Mouse (Mus musculus): Measurements from ENCODE around the gene Zfp335. TPM values are rescaled to one million over a fixed set of nuclear protein-coding genes. Genes with fewer than 3 reads are reported as not detected.
"Not testable (repeated sequence)": the region's sequence is repeated elsewhere in the genome, so short reads cannot be mapped to it uniquely, and the experiment has no call there.

Gene Zfp335
- polyA plus RNA-seq, 1 experiment from 2014 or later, result 14.6 TPM

DNA sequence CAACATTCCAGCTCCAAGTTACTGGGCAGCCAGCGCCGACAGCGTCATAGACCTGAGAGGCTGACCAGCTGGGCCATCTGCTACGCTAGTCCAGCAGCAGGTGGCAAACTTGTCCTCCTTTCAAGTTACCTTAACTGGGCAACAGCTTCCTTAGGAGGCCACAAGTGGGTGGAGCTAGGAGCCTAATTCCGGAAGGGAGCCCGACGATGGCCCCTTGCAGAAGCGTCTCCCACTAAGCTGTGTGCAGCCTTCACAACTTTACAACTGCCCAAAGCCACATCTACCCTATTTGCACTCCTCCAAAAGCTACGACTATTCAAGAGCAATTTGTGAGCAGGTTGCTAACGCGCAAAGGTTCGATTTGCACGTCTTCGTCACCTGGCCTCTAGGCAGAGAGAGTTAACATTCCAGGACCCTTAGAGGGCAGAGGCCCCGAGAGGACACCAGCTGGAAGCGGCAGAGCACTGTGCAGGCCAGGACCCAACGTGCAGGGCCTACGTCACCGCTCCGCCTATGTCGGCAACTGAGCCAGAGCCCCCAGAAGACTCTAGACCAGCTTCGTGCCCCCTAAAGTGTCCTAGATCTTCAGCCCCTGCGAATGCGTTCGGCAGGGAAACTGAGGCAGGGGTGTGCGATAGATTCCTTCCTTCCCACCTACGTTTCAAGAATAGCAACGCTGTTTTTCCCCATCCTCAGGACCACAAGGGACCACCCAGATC lies 32.9 kb downstream of the Zfp335 start:
- peak overlapping the region; percentile 100 for H3K27ac ChIP-seq
- H3K4me1 ChIP-seq (replicated peaks; ENCODE audit: control insufficient read depth, insufficient read depth, low read length), result peaks cover 20% of the 10 kb centered on the region
- WGBS, result 1% methylated on average over 28 of the region's 28 CpGs

DNA sequence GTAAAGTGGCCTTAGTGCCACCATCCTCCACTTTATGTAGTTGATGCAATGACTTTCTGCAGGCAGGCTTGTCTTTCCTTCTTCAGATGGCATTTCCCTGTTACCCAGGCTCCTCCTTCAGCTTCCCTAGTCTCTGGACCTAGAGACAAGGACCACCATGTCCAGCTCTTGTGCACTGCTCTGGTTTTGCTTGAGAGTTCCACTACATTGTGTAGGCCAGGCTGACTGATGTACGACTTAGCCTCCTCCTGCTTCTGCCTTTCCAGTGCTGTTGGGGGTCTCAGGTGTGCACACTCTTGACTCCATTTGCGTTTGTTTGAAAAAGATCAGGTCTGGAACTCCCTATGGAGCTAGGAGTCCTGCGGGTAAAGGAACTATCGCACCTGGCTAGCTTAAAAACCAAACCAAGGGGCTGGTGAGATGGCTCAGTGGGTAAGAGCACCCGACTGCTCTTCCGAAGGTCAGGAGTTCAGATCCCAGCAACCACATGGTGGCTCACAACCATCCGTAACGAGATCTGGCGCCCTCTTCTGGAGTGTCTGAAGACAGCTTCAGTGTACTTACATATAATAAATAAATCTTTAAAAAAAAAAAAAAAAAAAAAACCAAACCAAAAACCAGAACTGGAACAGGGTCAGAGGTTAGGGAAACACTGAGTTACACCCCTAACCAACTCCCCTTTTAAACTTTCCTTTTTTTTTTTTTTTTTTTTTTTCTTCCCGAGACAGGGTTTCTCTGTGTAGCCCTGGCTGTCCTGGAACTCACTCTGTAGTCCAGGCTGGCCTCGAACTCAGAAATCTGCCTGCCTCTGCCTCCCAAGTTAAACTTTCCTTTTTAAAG lies 34.0 kb downstream of the Zfp335 start:
- not testable (repeated sequence) for H3K9ac ChIP-seq; H3K27me3 ChIP-seq (ENCODE audit: control insufficient read depth, insufficient read depth, low read length); H3K9me3 ChIP-seq (ENCODE audit: control insufficient read depth, low read length); ATAC-seq (ENCODE audit: low FRiP score); DNase-seq (ENCODE audit: low spot score); H3K36me3 ChIP-seq (replicated peaks; ENCODE audit: control insufficient read depth, insufficient read depth)
- peak overlapping the region; percentile 100; the same call in 1 of the 2 replicates for H3K27ac ChIP-seq
- H3K4me2 ChIP-seq (replicated peaks), result peak overlapping the region; percentile 96
- peak overlapping the region; percentile 94; the same call in 1 of the 2 replicates for H3K4me3 ChIP-seq (replicated peaks; ENCODE audit: low read length)
- WGBS, result 74% methylated on average over 11 of the region's 11 CpGs
- H3K4me1 ChIP-seq (replicated peaks; ENCODE audit: control insufficient read depth, insufficient read depth, low read length), result peaks cover 20% of the 10 kb centered on the region

More for the DNA sequence above, 32.9 kb downstream of the Zfp335 start:
- Histone ChIP-seq H3K27me3 (ENCODE audit: control insufficient read depth, insufficient read depth, low read length) (no peaks in the 10 kb centered on the region), H3K9ac (peak overlapping the region; percentile 100), H3K4me3 (replicated peaks; ENCODE audit: low read length) (peak overlapping the region; percentile 94), H3K4me2 (replicated peaks) (peak overlapping the region; percentile 96), H3K9me3 (ENCODE audit: control insufficient read depth, low read length) (no peaks in the 10 kb centered on the region), H3K36me3 (replicated peaks; ENCODE audit: control insufficient read depth, insufficient read depth) (peaks cover 11% of the 10 kb centered on the region)
- ATAC-seq (ENCODE audit: low FRiP score) (peak; percentile 59), DNase-seq (ENCODE audit: low spot score) (no peak)

DNA sequence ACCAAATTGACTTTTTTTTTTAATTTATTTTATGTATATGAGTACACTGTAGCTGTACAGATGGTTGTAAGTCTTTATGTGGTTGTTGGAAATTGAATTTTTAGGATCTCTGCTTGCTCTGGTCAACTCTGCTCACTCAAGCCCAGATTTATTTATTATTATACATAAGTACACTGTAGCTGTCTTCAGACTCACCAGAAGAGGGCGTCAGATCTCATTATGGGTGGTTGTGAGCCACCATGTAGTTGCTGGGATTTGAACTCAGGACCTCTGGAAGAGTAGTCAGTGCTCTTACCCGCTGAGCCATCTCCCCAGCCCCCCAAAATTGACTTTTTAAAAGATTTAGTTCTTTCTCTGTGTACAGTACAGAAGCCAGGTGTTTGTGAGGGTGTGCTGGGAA lies 35.9 kb downstream of the Zfp335 start:
- not testable (repeated sequence) for H3K27ac ChIP-seq; ATAC-seq (ENCODE audit: low FRiP score); H3K4me2 ChIP-seq (replicated peaks); DNase-seq (ENCODE audit: low spot score); H3K27me3 ChIP-seq (ENCODE audit: control insufficient read depth, insufficient read depth, low read length); H3K36me3 ChIP-seq (replicated peaks; ENCODE audit: control insufficient read depth, insufficient read depth); H3K4me3 ChIP-seq (replicated peaks; ENCODE audit: low read length); H3K9me3 ChIP-seq (ENCODE audit: control insufficient read depth, low read length); H3K9ac ChIP-seq
- H3K4me1 ChIP-seq (replicated peaks; ENCODE audit: control insufficient read depth, insufficient read depth, low read length), result peaks cover 19% of the 10 kb centered on the region
- WGBS, result 48% methylated on average over 2 of the region's 2 CpGs

DNA sequence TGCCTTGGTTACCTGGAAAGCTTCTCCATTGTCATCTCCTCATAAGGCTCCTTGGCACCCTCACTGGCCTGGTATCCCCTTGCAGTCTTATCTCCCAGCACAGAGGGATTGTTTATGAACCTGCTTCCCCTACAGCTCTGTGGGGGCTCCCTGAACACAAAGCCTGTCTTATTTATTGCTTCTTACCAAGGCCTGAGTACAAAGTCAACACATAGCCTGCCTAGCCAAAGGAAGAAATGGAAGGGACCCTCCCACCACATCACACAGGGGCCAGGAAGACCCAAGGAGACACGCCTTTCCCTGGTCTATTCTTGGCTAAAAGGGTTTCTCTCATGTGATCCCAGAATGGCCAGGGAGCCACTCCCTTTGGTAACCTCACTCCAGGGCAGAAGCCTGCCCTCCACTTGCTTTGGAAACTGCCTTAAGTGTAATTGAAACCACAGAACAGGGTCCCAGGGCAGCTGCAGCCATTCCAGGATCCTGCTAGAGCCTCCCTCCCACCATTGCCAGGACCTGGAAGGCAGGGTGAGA lies 37.3 kb downstream of the Zfp335 start:
- peaks cover 12% of the 10 kb centered on the region for H3K4me1 ChIP-seq (replicated peaks; ENCODE audit: control insufficient read depth, insufficient read depth, low read length)
- no peaks in the 10 kb centered on the region for H3K36me3 ChIP-seq (replicated peaks; ENCODE audit: control insufficient read depth, insufficient read depth)
- H3K4me2 ChIP-seq (replicated peaks), result no peak overlapping the region
- no peaks in the 10 kb centered on the region for H3K27me3 ChIP-seq (ENCODE audit: control insufficient read depth, insufficient read depth, low read length)
- DNase-seq (ENCODE audit: low spot score), result no peak
- H3K27ac ChIP-seq, result peak overlapping the region; percentile 43
- H3K9me3 ChIP-seq (ENCODE audit: control insufficient read depth, low read length), result no peaks in the 10 kb centered on the region
- H3K9ac ChIP-seq, result no peak overlapping the region
- 38% methylated on average over 1 of the region's 1 CpGs for WGBS
- no peak overlapping the region for H3K4me3 ChIP-seq (replicated peaks; ENCODE audit: low read length)
- no peak for ATAC-seq (ENCODE audit: low FRiP score)

DNA sequence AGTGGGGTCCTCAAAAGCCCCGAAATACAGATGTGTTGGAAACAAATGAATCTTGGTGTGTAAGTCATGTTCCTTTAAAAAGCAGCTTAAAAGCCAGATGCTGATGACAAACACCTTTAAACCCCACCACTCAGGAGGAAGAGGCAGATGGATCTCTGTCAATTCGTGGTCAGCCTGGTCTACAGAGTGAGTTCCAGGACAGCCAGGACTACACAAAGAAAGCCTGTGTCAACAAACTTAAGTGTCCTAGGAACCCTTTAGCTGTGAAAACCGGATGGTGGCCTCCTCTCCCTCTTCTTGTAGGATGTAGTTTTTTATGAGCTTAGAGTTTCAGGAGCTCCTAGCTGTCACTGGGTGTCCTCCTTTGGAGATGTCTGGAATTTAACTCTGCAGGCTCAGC lies 37.9 kb downstream of the Zfp335 start:
- Histone ChIP-seq H3K9me3 (ENCODE audit: control insufficient read depth, low read length) (no peaks in the 10 kb centered on the region), H3K4me3 (replicated peaks; ENCODE audit: low read length) (no peak overlapping the region), H3K27me3 (ENCODE audit: control insufficient read depth, insufficient read depth, low read length) (no peaks in the 10 kb centered on the region), H3K27ac (no peak overlapping the region), H3K36me3 (replicated peaks; ENCODE audit: control insufficient read depth, insufficient read depth) (no peaks in the 10 kb centered on the region), H3K4me2 (replicated peaks) (no peak overlapping the region), H3K9ac (no peak overlapping the region), H3K4me1 (replicated peaks; ENCODE audit: control insufficient read depth, insufficient read depth, low read length) (peaks cover 12% of the 10 kb centered on the region)
- WGBS, result 74% methylated on average over 3 of the region's 3 CpGs
- ATAC-seq (ENCODE audit: low FRiP score) (no peak), DNase-seq (ENCODE audit: low spot score) (no peak)

DNA sequence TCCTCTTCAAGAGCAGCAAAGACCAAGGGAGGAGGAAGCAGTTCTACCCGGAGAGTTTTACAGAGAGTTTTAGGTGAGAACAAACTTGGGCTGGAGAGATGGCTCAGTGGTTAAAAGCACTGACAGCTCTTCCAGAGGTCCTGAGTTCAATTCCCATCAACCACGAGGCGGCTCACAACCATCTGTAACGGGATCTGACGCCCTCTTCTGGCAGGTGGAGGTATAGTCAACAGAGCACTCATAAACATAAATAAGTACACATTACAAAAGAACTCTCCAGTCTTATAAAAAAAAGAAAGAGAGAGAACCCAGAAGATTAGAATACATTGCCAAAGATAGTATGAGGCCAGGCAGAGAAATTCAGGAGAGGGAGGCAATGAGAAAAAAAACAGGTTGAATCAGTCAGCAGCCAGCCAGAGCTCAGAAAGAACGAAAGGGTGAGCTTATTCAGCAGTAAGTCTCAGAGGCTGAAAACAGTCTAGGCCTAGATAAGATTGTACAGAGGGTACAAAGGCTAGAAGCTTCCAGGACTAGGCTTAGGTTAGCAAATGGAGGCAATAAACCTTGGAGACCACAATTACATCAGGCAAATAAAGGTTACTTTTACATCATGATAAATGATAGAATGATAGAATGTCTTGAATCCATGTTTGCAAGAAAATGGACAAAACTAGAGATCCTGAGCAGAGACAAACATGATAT lies 39.8 kb downstream of the Zfp335 start:
- H3K9me3 ChIP-seq (ENCODE audit: control insufficient read depth, low read length), result 0 out of 2 replicates have a peak, but pooled peaks cover 3% of the 10 kb centered on the region
- H3K9ac ChIP-seq, result no peak overlapping the region
- H3K27me3 ChIP-seq (ENCODE audit: control insufficient read depth, insufficient read depth, low read length), result no peaks in the 10 kb centered on the region
- 58% methylated on average over 6 of the region's 6 CpGs for WGBS
- ATAC-seq (ENCODE audit: low FRiP score) (no peak), DNase-seq (ENCODE audit: low spot score) (no peak)
- no peak overlapping the region for H3K27ac ChIP-seq
- no peaks in the 10 kb centered on the region for H3K4me1 ChIP-seq (replicated peaks; ENCODE audit: control insufficient read depth, insufficient read depth, low read length)
- no peak overlapping the region for H3K4me3 ChIP-seq (replicated peaks; ENCODE audit: low read length)
- no peaks in the 10 kb centered on the region for H3K36me3 ChIP-seq (replicated peaks; ENCODE audit: control insufficient read depth, insufficient read depth)
- no peak overlapping the region for H3K4me2 ChIP-seq (replicated peaks)

DNA sequence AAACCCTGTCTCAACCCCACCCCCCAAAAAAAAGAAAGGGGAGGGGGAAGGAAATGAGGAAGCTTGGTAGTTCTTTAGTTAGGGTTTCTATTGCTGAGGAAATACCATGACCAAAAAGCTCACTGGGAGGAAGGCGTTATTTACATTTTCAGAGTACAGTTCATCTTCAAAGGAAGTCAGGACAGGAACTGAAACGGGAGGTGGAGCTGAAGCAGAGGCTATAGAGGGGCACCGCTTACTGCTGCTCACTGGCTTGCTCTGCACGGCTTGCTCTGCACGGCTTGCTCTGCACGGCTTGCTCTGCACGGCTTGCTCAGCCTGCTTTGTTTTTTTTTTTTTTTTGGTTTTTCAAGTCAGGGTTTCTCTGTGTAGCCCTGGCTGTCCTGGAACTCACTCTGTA lies 43.1 kb downstream of the Zfp335 start:
- H3K4me2 ChIP-seq (replicated peaks), result no peak overlapping the region
- no peak overlapping the region for H3K4me3 ChIP-seq (replicated peaks; ENCODE audit: low read length)
- WGBS, result 83% methylated on average over 7 of the region's 7 CpGs
- DNase-seq (ENCODE audit: low spot score), result no peak
- H3K9me3 ChIP-seq (ENCODE audit: control insufficient read depth, low read length), result 0 out of 2 replicates have a peak, but pooled peaks cover 3% of the 10 kb centered on the region
- H3K27me3 ChIP-seq (ENCODE audit: control insufficient read depth, insufficient read depth, low read length), result no peaks in the 10 kb centered on the region
- H3K9ac ChIP-seq, result no peak overlapping the region
- H3K27ac ChIP-seq, result no peak overlapping the region
- H3K36me3 ChIP-seq (replicated peaks; ENCODE audit: control insufficient read depth, insufficient read depth), result no peaks in the 10 kb centered on the region
- ATAC-seq (ENCODE audit: low FRiP score), result no peak
- H3K4me1 ChIP-seq (replicated peaks; ENCODE audit: control insufficient read depth, insufficient read depth, low read length), result no peaks in the 10 kb centered on the region

DNA sequence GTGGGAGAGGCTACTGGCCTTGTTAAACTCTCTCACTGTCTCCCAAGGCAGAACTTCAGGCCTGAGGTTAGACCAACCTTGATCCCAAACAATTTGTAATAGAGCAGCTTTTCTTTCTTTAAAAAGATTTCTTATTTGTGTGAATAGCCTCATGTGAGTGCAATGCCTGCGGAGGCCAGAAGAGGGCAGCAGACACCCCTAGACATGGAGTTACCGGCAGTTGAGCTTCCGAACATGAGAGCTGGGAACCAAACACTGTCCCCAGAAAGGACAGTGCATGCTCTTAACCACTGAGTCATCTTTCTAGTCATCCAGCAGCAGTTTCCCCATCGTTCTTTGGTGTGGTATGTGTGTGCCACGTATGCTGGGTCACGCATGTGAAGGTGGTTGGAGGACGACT lies 44.0 kb downstream of the Zfp335 start:
- no peak for ATAC-seq (ENCODE audit: low FRiP score)

More for the DNA sequence above, 44.0 kb downstream of the Zfp335 start:
- H3K27ac ChIP-seq, result no peak overlapping the region
- 0 out of 2 replicates have a peak, but pooled peaks cover 3% of the 10 kb centered on the region for H3K9me3 ChIP-seq (ENCODE audit: control insufficient read depth, low read length)
- H3K36me3 ChIP-seq (replicated peaks; ENCODE audit: control insufficient read depth, insufficient read depth), result no peaks in the 10 kb centered on the region
- no peak for DNase-seq (ENCODE audit: low spot score)
- H3K4me2 ChIP-seq (replicated peaks), result no peak overlapping the region
- 92% methylated on average over 7 of the region's 7 CpGs for WGBS
- H3K9ac ChIP-seq, result no peak overlapping the region
- H3K4me3 ChIP-seq (replicated peaks; ENCODE audit: low read length), result no peak overlapping the region
- no peaks in the 10 kb centered on the region for H3K4me1 ChIP-seq (replicated peaks; ENCODE audit: control insufficient read depth, insufficient read depth, low read length)
- no peaks in the 10 kb centered on the region for H3K27me3 ChIP-seq (ENCODE audit: control insufficient read depth, insufficient read depth, low read length)
